In the genomic region with DNA sequence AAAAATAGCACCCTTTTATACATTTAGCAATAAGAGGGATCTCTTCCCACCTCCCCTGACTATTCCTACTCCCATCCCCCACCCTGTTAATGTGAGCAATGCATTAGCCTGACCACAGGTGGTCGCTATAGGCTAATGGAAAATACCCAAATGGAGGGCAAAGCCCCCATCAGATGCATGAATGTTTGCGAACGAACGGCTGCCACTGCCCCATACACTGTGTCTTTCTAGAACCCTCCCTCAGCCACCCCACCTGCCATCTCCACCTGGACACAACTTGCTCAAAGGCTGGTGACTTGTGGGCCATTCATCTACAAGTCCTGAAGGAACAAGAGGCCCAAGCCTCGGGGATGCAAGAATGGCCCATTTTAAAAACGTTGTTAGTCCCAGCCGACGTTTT, we compare ENCODE assay signal across 9 mouse cellular contexts. TPM values are rescaled to one million over a fixed set of nuclear protein-coding genes. Genes with fewer than 3 reads are reported as not detected.
A peak's percentile ranks its signal among the peaks of the same experiment; 100 is the strongest.
DNase-seq lines count a peak whose midpoint lies in the region; ATAC-seq and TF ChIP-seq lines count a peak whose summit lies in the region.
"Had no signal": no experiment of that assay in that cellular context is flagged by ENCODE, and none has a peak within 500 bp of the region (broad histone marks: within the 10 kb centered on the region; RNA-seq: fewer than 3 reads in every experiment).

No protein-coding gene starts in this region.

- peak; percentile 55; the same call in 1 of the 2 replicates for ATAC-seq in granulocyte monocyte progenitor cell, adult 5-6 weeks (replicated peaks; ENCODE audit: poor library complexity, severe bottlenecking)
- peak; percentile 32; the same call in 1 of the 2 replicates for ATAC-seq in neural tube, embryonic 14.5 days (ENCODE audit: low read depth)

- H3K9me3 ChIP-seq in neural tube, embryonic 14.5 days (ENCODE audit: control insufficient read depth, low read length): no peaks in the 10 kb centered on the region
- H3K9me3 ChIP-seq: embryonic facial prominence, embryonic 12.5 days had no signal

- H3K27ac ChIP-seq in left cerebral cortex, adult 2 months: no peak overlapping the region
- H3K27ac ChIP-seq in cortical plate, adult 2 months (ENCODE audit: insufficient read depth, low read length): no peak overlapping the region
- peak overlapping the region; percentile 60 for H3K27ac ChIP-seq in neural tube, embryonic 14.5 days (ENCODE audit: low read depth, low read length)
- H3K27ac ChIP-seq: embryonic facial prominence, embryonic 12.5 days; limb, embryonic 13.5 days had no signal

- H3K4me3 ChIP-seq in left cerebral cortex, adult 2 months: no peak overlapping the region
- H3K4me3 ChIP-seq in cortical plate, adult 2 months (ENCODE audit: insufficient read depth, low read length): no peak overlapping the region
- no peak overlapping the region for H3K4me3 ChIP-seq in neural tube, embryonic 14.5 days (ENCODE audit: low read depth, low read length)
- H3K4me3 ChIP-seq: embryonic facial prominence, embryonic 12.5 days had no signal

- no peaks in the 10 kb centered on the region for H3K27me3 ChIP-seq in neural tube, embryonic 14.5 days (ENCODE audit: control insufficient read depth, insufficient read depth, low read length)

- peak; percentile 48 for TF ChIP-seq CTCF in left cerebral cortex, adult 2 months (IDR thresholded peaks at IDR 0.05)
- TF ChIP-seq CTCF in cortical plate, adult 2 months (IDR thresholded peaks at IDR 0.05; ENCODE audit: extremely low read depth, insufficient read depth, low read length): peak; percentile 48; the same call in 1 of the 2 replicates

- no peak overlapping the region for H3K9ac ChIP-seq in neural tube, embryonic 14.5 days (replicated peaks; ENCODE audit: low read depth, low read length)
- H3K9ac ChIP-seq: embryonic facial prominence, embryonic 12.5 days; limb, embryonic 13.5 days had no signal

- TF ChIP-seq POLR2A in cortical plate, adult 2 months (IDR thresholded peaks at IDR 0.05; ENCODE audit: extremely low read depth, insufficient read depth, low read length): no peak

- no peak overlapping the region for H3K4me2 ChIP-seq in neural tube, embryonic 14.5 days (ENCODE audit: low read depth, low read length)

- no peak for DNase-seq in left cerebral cortex, adult 2 months (ENCODE audit: extremely low spot score in 1 of 2, low spot score in 2 of 2)
- DNase-seq in left cerebral cortex, postnatal 36 days (ENCODE audit: low spot score in 2 of 2): no peak
- no peak for DNase-seq in thymus, postnatal 10 days (ENCODE audit: low spot score in 2 of 2)
- DNase-seq in right cerebral cortex, postnatal 14 days: no peak

- 40% methylated on average over 8 of the region's 8 CpGs for WGBS in neural tube, embryonic 14.5 days

- H3K4me1 ChIP-seq in cortical plate, adult 2 months (ENCODE audit: control insufficient read depth, insufficient read depth, low read length): peaks cover 4% of the 10 kb centered on the region; the same call in 1 of the 2 replicates
- peaks cover 14% of the 10 kb centered on the region for H3K4me1 ChIP-seq in neural tube, embryonic 14.5 days (ENCODE audit: control insufficient read depth, insufficient read depth, low read length)

- peaks cover 23% of the 10 kb centered on the region for H3K36me3 ChIP-seq in neural tube, embryonic 14.5 days (ENCODE audit: control insufficient read depth, insufficient read depth, low read length)

- intact Hi-C loops in left cerebral cortex, adult 2 months (cut with DNase I): loop anchor here (10.0 kb wide), 2 partner anchors 121 to 511 kb away; no protein-coding TSS in a partner anchor
- intact Hi-C loops in left cerebral cortex, postnatal 36 days (cut with DNase I): no loop called here

RNA-seq across cellular contexts. Expression of a gene that starts 4.7 kb away (rescaled TPM):
- not detected for total RNA-seq in left cerebral cortex, adult 2 months (2021)
- not detected for total RNA-seq in left cerebral cortex, postnatal 36 days (2021)
- 0.13 TPM in 1 of 2 replicates, not detected in the other for polyA plus RNA-seq in cortical plate, adult 2 months (2012; rRNA removed)
- total RNA-seq in granulocyte monocyte progenitor cell, adult 5-6 weeks (2014; fragmentation: Nextera tagmentation): 0.52 TPM in 1 of 2 replicates, not detected in the other
- total RNA-seq in granulocyte monocyte progenitor cell, adult 5-6 weeks (2017): not detected in 2 replicates
- polyA plus RNA-seq in neural tube, embryonic 14.5 days (2014; fragmentation: Nextera tagmentation; extraction: Ambion mirVana): 0.28 TPM in 1 of 2 replicates, not detected in the other
- polyA plus RNA-seq: limb, embryonic 13.5 days had no signal

RNA-seq across cellular contexts. Expression of a gene that starts 19.4 kb away (rescaled TPM):
- 100 to 1,000 TPM; 489 to 520 TPM for total RNA-seq in left cerebral cortex, adult 2 months (2021)
- 100 to 1,000 TPM; 503 to 533 TPM for total RNA-seq in left cerebral cortex, postnatal 36 days (2021)
- polyA plus RNA-seq in cortical plate, adult 2 months (2012; rRNA removed): 367 and 405 TPM in 2 replicates
- 0.28 and 1.1 TPM in 2 replicates for total RNA-seq in granulocyte monocyte progenitor cell, adult 5-6 weeks (2014; fragmentation: Nextera tagmentation)
- total RNA-seq in granulocyte monocyte progenitor cell, adult 5-6 weeks (2017): 0.13 and 0.67 TPM in 2 replicates
- polyA plus RNA-seq in neural tube, embryonic 14.5 days (2014; fragmentation: Nextera tagmentation; extraction: Ambion mirVana): 395 and 439 TPM in 2 replicates

RNA-seq across cellular contexts. Expression of a gene that starts 41.9 kb away (rescaled TPM):
- 100 to 1,000 TPM in 1 of 2 experiments, 10 to 100 TPM in 1; 96.5 to 102 TPM for total RNA-seq in left cerebral cortex, adult 2 months (2021)
- total RNA-seq in left cerebral cortex, postnatal 36 days (2021): 100 to 1,000 TPM in 1 of 2 experiments, 10 to 100 TPM in 1; 97.8 to 105 TPM
- 155 TPM in 2 replicates for polyA plus RNA-seq in cortical plate, adult 2 months (2012; rRNA removed)
- not detected in 2 replicates for total RNA-seq in granulocyte monocyte progenitor cell, adult 5-6 weeks (2014; fragmentation: Nextera tagmentation)
- not detected in 2 replicates for total RNA-seq in granulocyte monocyte progenitor cell, adult 5-6 weeks (2017)
- 6.5 and 13.3 TPM in 2 replicates for polyA plus RNA-seq in neural tube, embryonic 14.5 days (2014; fragmentation: Nextera tagmentation; extraction: Ambion mirVana)
- polyA plus RNA-seq: embryonic facial prominence, embryonic 12.5 days; limb, embryonic 13.5 days had no signal

RNA-seq across cellular contexts. Expression of a gene that starts 44.7 kb away (rescaled TPM):
- 10 to 100 TPM; 33.5 to 35.2 TPM for total RNA-seq in left cerebral cortex, adult 2 months (2021)
- total RNA-seq in left cerebral cortex, postnatal 36 days (2021): 10 to 100 TPM; 35.9 to 39.3 TPM
- polyA plus RNA-seq in cortical plate, adult 2 months (2012; rRNA removed): 52.8 and 54.8 TPM in 2 replicates
- 45.0 and 63.1 TPM in 2 replicates for total RNA-seq in granulocyte monocyte progenitor cell, adult 5-6 weeks (2014; fragmentation: Nextera tagmentation)
- 34.0 and 50.4 TPM in 2 replicates for total RNA-seq in granulocyte monocyte progenitor cell, adult 5-6 weeks (2017)
- 27.1 and 34.9 TPM in 2 replicates for polyA plus RNA-seq in neural tube, embryonic 14.5 days (2014; fragmentation: Nextera tagmentation; extraction: Ambion mirVana)

RNA-seq across cellular contexts. Expression of a gene that starts 44.7 kb away (rescaled TPM):
- total RNA-seq in left cerebral cortex, adult 2 months (2021): under 1 TPM; 0.25 to 0.42 TPM
- 1 to 10 TPM in 1 of 2 experiments, under 1 TPM in 1; 0.57 to 1.4 TPM for total RNA-seq in left cerebral cortex, postnatal 36 days (2021)
- polyA plus RNA-seq in cortical plate, adult 2 months (2012; rRNA removed): 0.49 and 0.52 TPM in 2 replicates
- total RNA-seq in granulocyte monocyte progenitor cell, adult 5-6 weeks (2014; fragmentation: Nextera tagmentation): 2.7 and 5.4 TPM in 2 replicates
- total RNA-seq in granulocyte monocyte progenitor cell, adult 5-6 weeks (2017): 1.9 and 4.1 TPM in 2 replicates
- 0.87 and 2.4 TPM in 2 replicates for polyA plus RNA-seq in neural tube, embryonic 14.5 days (2014; fragmentation: Nextera tagmentation; extraction: Ambion mirVana)

Comparison
In these comparisons a context has a peak if more than half of its experiments do, and no peak if none do; other contexts are left out.
1. RNA of a gene that starts 19.4 kb away (total RNA-seq): 503 to 533 TPM in left cerebral cortex, postnatal 36 days and 489 to 520 TPM in left cerebral cortex, adult 2 months; 0.13 to 1.1 TPM in granulocyte monocyte progenitor cell, adult 5-6 weeks; every median in the first group is over 100 times any median in the second.
2. RNA of a gene that starts 41.9 kb away (total RNA-seq): 97.8 to 105 TPM in left cerebral cortex, postnatal 36 days and 96.5 to 102 TPM in left cerebral cortex, adult 2 months; not detected in granulocyte monocyte progenitor cell, adult 5-6 weeks; every median in the first group is over 10 times any median in the second.